Mouse (Mus musculus): ENCODE data around the gene Nbeal1.

DNA sequence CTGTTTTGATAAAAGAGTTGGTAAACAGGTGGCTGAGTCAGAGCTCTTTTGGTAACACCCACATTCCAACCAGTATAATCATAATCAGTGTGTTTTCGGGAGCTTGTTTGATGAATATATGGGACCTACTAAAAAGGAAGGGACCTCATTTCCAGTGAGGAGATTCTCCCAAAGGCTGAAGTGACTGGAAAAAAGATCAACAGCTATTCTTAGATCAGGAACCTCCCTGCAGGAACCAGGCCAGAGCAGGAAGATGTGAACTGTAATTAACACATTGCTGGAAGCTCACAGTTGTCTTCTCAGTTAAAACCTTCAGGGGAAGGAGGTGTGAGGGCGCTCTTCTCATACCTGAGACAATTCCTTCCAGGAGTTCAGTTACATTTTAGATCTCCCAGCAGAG is 10.8 kb upstream of the Nbeal1 start:
- TF ChIP-seq CEBPB (IDR thresholded peaks at IDR 0.05; ENCODE audit: low read depth) (no peak), USF1 (IDR thresholded peaks at IDR 0.05; ENCODE audit: low read depth) (no peak), CTCF (IDR thresholded peaks at IDR 0.05; ENCODE audit: control insufficient read depth, insufficient read depth, insufficient read length) (no peak)
